Mouse (Mus musculus): ENCODE results near the gene Vmn2r54. TPM values are rescaled to one million over a fixed set of nuclear protein-coding genes. Genes with fewer than 3 reads are reported as not detected.
"Not testable (repeated sequence)": the region's sequence is repeated elsewhere in the genome, so short reads cannot be mapped to it uniquely, and the experiment has no call there.

Gene Vmn2r54
- polyA plus RNA-seq (2014; fragmentation: Nextera tagmentation; extraction: Ambion mirVana), result not detected in 2 replicates

- H3K4me1 ChIP-seq (ENCODE audit: control insufficient read depth, insufficient read depth, low read length); H3K9me3 ChIP-seq (ENCODE audit: control insufficient read depth, low read length); H3K4me3 ChIP-seq (ENCODE audit: low read length); H3K36me3 ChIP-seq (ENCODE audit: control insufficient read depth, insufficient read depth, low read length); H3K27ac ChIP-seq (ENCODE audit: low read depth, low read length); H3K4me2 ChIP-seq (replicated peaks; ENCODE audit: low read depth, low read length); H3K9ac ChIP-seq (ENCODE audit: low read depth, low read length); ATAC-seq (ENCODE audit: low FRiP score, low TSS enrichment); H3K27me3 ChIP-seq (ENCODE audit: control insufficient read depth, insufficient read depth, low read length): not testable (repeated sequence)
- WGBS, result 84% methylated on average over 3 of the region's 4 CpGs
Observed at GRCm38 (mm10) chr7:12640219-12640618, at the start of gene Vmn2r54. TSS of gene Vmn2r54 (minus strand) at chr7:12640319.

GRCm38 (mm10) chr7:12684903-12685302 is 44.8 kb upstream of the Vmn2r54 start, which contains the start of gene Vmn2r55:
TSS of gene Vmn2r55 (minus strand) at chr7:12685003.
- not testable (repeated sequence) for H3K9ac ChIP-seq (ENCODE audit: low read depth, low read length); ATAC-seq (ENCODE audit: low FRiP score, low TSS enrichment); H3K27me3 ChIP-seq (ENCODE audit: control insufficient read depth, insufficient read depth, low read length); H3K36me3 ChIP-seq (ENCODE audit: control insufficient read depth, insufficient read depth, low read length); H3K4me2 ChIP-seq (replicated peaks; ENCODE audit: low read depth, low read length); H3K27ac ChIP-seq (ENCODE audit: low read depth, low read length); H3K4me3 ChIP-seq (ENCODE audit: low read length); H3K4me1 ChIP-seq (ENCODE audit: control insufficient read depth, insufficient read depth, low read length); H3K9me3 ChIP-seq (ENCODE audit: control insufficient read depth, low read length)
- WGBS, result 88% methylated on average over 3 of the region's 3 CpGs

- H3K9me3 ChIP-seq (ENCODE audit: control insufficient read depth, low read length), result peaks cover 9% of the 10 kb centered on the region; the same call in 1 of the 2 replicates
- no peaks in the 10 kb centered on the region for H3K27me3 ChIP-seq (ENCODE audit: control insufficient read depth, insufficient read depth, low read length)
- H3K4me1 ChIP-seq (ENCODE audit: control insufficient read depth, insufficient read depth, low read length), result no peaks in the 10 kb centered on the region
- no peak within 1 kb of the TSS for H3K9ac ChIP-seq (ENCODE audit: low read depth, low read length)
- no peaks in the 10 kb centered on the region for H3K36me3 ChIP-seq (ENCODE audit: control insufficient read depth, insufficient read depth, low read length)
- ATAC-seq (ENCODE audit: low FRiP score, low TSS enrichment), result no peak
- no peak within 1 kb of the TSS for H3K4me2 ChIP-seq (replicated peaks; ENCODE audit: low read depth, low read length)
- no peak within 1 kb of the TSS for H3K4me3 ChIP-seq (ENCODE audit: low read length)
- H3K27ac ChIP-seq (ENCODE audit: low read depth, low read length), result no peak within 1 kb of the TSS
Observed at GRCm38 (mm10) chr7:12608688-12609087, 31.4 kb downstream of the Vmn2r54 start, which contains the start of gene Vmn2r53. TSS of gene Vmn2r53 (minus strand) at chr7:12608788.

Other genes with a start within 250 kb of the Vmn2r54 start
- gene Zfp551, start 217.6 kb downstream of the Vmn2r54 start, polyA plus RNA-seq (2014; fragmentation: Nextera tagmentation; extraction: Ambion mirVana), result 3.0 and 4.4 TPM in 2 replicates
- gene Zfp606, start 162.0 kb downstream of the Vmn2r54 start, polyA plus RNA-seq (2014; fragmentation: Nextera tagmentation; extraction: Ambion mirVana), result 22.5 and 31.1 TPM in 2 replicates
- gene 2900092C05Rik, start 127.8 kb downstream of the Vmn2r54 start, polyA plus RNA-seq (2014; fragmentation: Nextera tagmentation; extraction: Ambion mirVana), result not detected in 2 replicates
- 0.01 TPM in 2 replicates for gene Vmn2r53, start 31.5 kb downstream of the Vmn2r54 start, polyA plus RNA-seq (2014; fragmentation: Nextera tagmentation; extraction: Ambion mirVana)
- gene Vmn2r55, start 44.7 kb upstream of the Vmn2r54 start, polyA plus RNA-seq (2014; fragmentation: Nextera tagmentation; extraction: Ambion mirVana), result not detected in 2 replicates
- gene Vmn2r56, start 94.7 kb upstream of the Vmn2r54 start, polyA plus RNA-seq (2014; fragmentation: Nextera tagmentation; extraction: Ambion mirVana), result not detected in 2 replicates
- gene Zscan18, start 163.3 kb upstream of the Vmn2r54 start, polyA plus RNA-seq (2014; fragmentation: Nextera tagmentation; extraction: Ambion mirVana), result 6.1 and 9.3 TPM in 2 replicates
- gene Zfp329, start 178.5 kb upstream of the Vmn2r54 start, polyA plus RNA-seq (2014; fragmentation: Nextera tagmentation; extraction: Ambion mirVana), result 18.5 and 19.8 TPM in 2 replicates
- 20.9 and 33.2 TPM in 2 replicates for gene Zfp110, start 194.4 kb upstream of the Vmn2r54 start, polyA plus RNA-seq (2014; fragmentation: Nextera tagmentation; extraction: Ambion mirVana)
- gene Zfp128, start 240.9 kb upstream of the Vmn2r54 start, polyA plus RNA-seq (2014; fragmentation: Nextera tagmentation; extraction: Ambion mirVana), result 4.0 and 4.5 TPM in 2 replicates